Mouse (Mus musculus): ENCODE data around the gene Pank4. TPM values are rescaled to one million over a fixed set of nuclear protein-coding genes. Genes with fewer than 3 reads are reported as not detected.

Gene Pank4
- polyA plus RNA-seq, 1 experiment from 2014 or later = 42.1 TPM

- Histone ChIP-seq H3K4me1 (ENCODE audit: control insufficient read depth, insufficient read depth, low read length) (peaks cover 68% of the 10 kb centered on the region), H3K36me3 (ENCODE audit: control insufficient read depth, insufficient read depth, low read length) (no peaks in the 10 kb centered on the region), H3K4me3 (ENCODE audit: low read depth, low read length) (peak overlapping the region; percentile 80), H3K27me3 (ENCODE audit: control insufficient read depth, insufficient read depth, low read depth, low read length) (peaks cover 4% of the 10 kb centered on the region; the same call in 1 of the 2 replicates), H3K9ac (ENCODE audit: low read depth, low read length) (peak overlapping the region; percentile 90), H3K4me2 (ENCODE audit: low read length) (peak overlapping the region; percentile 90), H3K9me3 (replicated peaks; ENCODE audit: control insufficient read depth, low read length, poor library complexity, severe bottlenecking) (no peaks in the 10 kb centered on the region), H3K27ac (ENCODE audit: low read length) (peak overlapping the region; percentile 92)
- WGBS = 4% methylated on average over 13 of the region's 13 CpGs
- ATAC-seq = no peak
Measured at GRCm38 (mm10) chr4:154961911-154962310, 2.0 kb upstream of the Pank4 start.

GRCm38 (mm10) chr4:154962683-154963082 is 1.2 kb upstream of the Pank4 start:
- no peaks in the 10 kb centered on the region for H3K36me3 ChIP-seq (ENCODE audit: control insufficient read depth, insufficient read depth, low read length)
- H3K9me3 ChIP-seq (replicated peaks; ENCODE audit: control insufficient read depth, low read length, poor library complexity, severe bottlenecking) = no peaks in the 10 kb centered on the region
- peak overlapping the region; percentile 80 for H3K4me3 ChIP-seq (ENCODE audit: low read depth, low read length)
- H3K9ac ChIP-seq (ENCODE audit: low read depth, low read length) = peak overlapping the region; percentile 90
- 30% methylated on average over 7 of the region's 7 CpGs for whole genome bisulfite sequencing
- peaks cover 62% of the 10 kb centered on the region for H3K4me1 ChIP-seq (ENCODE audit: control insufficient read depth, insufficient read depth, low read length)
- peak overlapping the region; percentile 90 for H3K4me2 ChIP-seq (ENCODE audit: low read length)
- ATAC-seq = no peak
- peak overlapping the region; percentile 92 for H3K27ac ChIP-seq (ENCODE audit: low read length)
- H3K27me3 ChIP-seq (ENCODE audit: control insufficient read depth, insufficient read depth, low read depth, low read length) = peaks cover 4% of the 10 kb centered on the region; the same call in 1 of the 2 replicates

- peak overlapping the region; percentile 92 for H3K27ac ChIP-seq (ENCODE audit: low read length)
- peak overlapping the region; percentile 90 for H3K9ac ChIP-seq (ENCODE audit: low read depth, low read length)
- H3K27me3 ChIP-seq (ENCODE audit: control insufficient read depth, insufficient read depth, low read depth, low read length) = peaks cover 4% of the 10 kb centered on the region; the same call in 1 of the 2 replicates
- no peaks in the 10 kb centered on the region for H3K36me3 ChIP-seq (ENCODE audit: control insufficient read depth, insufficient read depth, low read length)
- H3K4me1 ChIP-seq (ENCODE audit: control insufficient read depth, insufficient read depth, low read length) = peaks cover 57% of the 10 kb centered on the region
- H3K9me3 ChIP-seq (replicated peaks; ENCODE audit: control insufficient read depth, low read length, poor library complexity, severe bottlenecking) = no peaks in the 10 kb centered on the region
- peak overlapping the region; percentile 80 for H3K4me3 ChIP-seq (ENCODE audit: low read depth, low read length)
- H3K4me2 ChIP-seq (ENCODE audit: low read length) = peak overlapping the region; percentile 90
- no peak for ATAC-seq
- WGBS = 9% methylated on average over 11 of the region's 11 CpGs
Measured at GRCm38 (mm10) chr4:154963190-154963836, 610 bp upstream of the Pank4 start.

GRCm38 (mm10) chr4:154964581-154965235 is 785 bp downstream of the Pank4 start:
- peak; percentile 1; the same call in 1 of the 2 replicates for ATAC-seq
- H3K4me1 ChIP-seq (ENCODE audit: control insufficient read depth, insufficient read depth, low read length) = peaks cover 52% of the 10 kb centered on the region
- WGBS = under 1% methylated on average over 36 of the region's 36 CpGs

GRCm38 (mm10) chr4:154965856-154966255 is 1.9 kb downstream of the Pank4 start:
- WGBS = 61% methylated on average over 3 of the region's 3 CpGs
- no peak overlapping the region for H3K4me3 ChIP-seq (ENCODE audit: low read depth, low read length)
- ATAC-seq = no peak

More at GRCm38 (mm10) chr4:154964581-154965235, 785 bp downstream of the Pank4 start:
- H3K27me3 ChIP-seq (ENCODE audit: control insufficient read depth, insufficient read depth, low read depth, low read length) = peaks cover 4% of the 10 kb centered on the region; the same call in 1 of the 2 replicates
- H3K9me3 ChIP-seq (replicated peaks; ENCODE audit: control insufficient read depth, low read length, poor library complexity, severe bottlenecking) = no peaks in the 10 kb centered on the region
- H3K9ac ChIP-seq (ENCODE audit: low read depth, low read length) = peak overlapping the region; percentile 90
- H3K36me3 ChIP-seq (ENCODE audit: control insufficient read depth, insufficient read depth, low read length) = peaks cover 5% of the 10 kb centered on the region
- peak overlapping the region; percentile 87 for H3K4me2 ChIP-seq (ENCODE audit: low read length)
- peak overlapping the region; percentile 80 for H3K4me3 ChIP-seq (ENCODE audit: low read depth, low read length)
- peak overlapping the region; percentile 92 for H3K27ac ChIP-seq (ENCODE audit: low read length)

GRCm38 (mm10) chr4:154967173-154967572 is 3.2 kb downstream of the Pank4 start:
- H3K27me3 ChIP-seq (ENCODE audit: control insufficient read depth, insufficient read depth, low read depth, low read length) = no peaks in the 10 kb centered on the region
- ATAC-seq = no peak
- 61% methylated on average over 5 of the region's 5 CpGs for WGBS

More at GRCm38 (mm10) chr4:154965856-154966255, 1.9 kb downstream of the Pank4 start:
- peaks cover 44% of the 10 kb centered on the region for H3K4me1 ChIP-seq (ENCODE audit: control insufficient read depth, insufficient read depth, low read length)
- H3K9ac ChIP-seq (ENCODE audit: low read depth, low read length) = peak overlapping the region; percentile 90
- H3K9me3 ChIP-seq (replicated peaks; ENCODE audit: control insufficient read depth, low read length, poor library complexity, severe bottlenecking) = no peaks in the 10 kb centered on the region
- peak overlapping the region; percentile 87 for H3K4me2 ChIP-seq (ENCODE audit: low read length)
- no peaks in the 10 kb centered on the region for H3K27me3 ChIP-seq (ENCODE audit: control insufficient read depth, insufficient read depth, low read depth, low read length)
- 0 out of 2 replicates have a peak overlapping the region, but pooled peaks have one; percentile 92 for H3K27ac ChIP-seq (ENCODE audit: low read length)
- H3K36me3 ChIP-seq (ENCODE audit: control insufficient read depth, insufficient read depth, low read length) = peaks cover 16% of the 10 kb centered on the region

GRCm38 (mm10) chr4:154972546-154972945 is 8.6 kb downstream of the Pank4 start:
- Histone ChIP-seq H3K4me1 (ENCODE audit: control insufficient read depth, insufficient read depth, low read length) (no peaks in the 10 kb centered on the region), H3K27ac (ENCODE audit: low read length) (no peak overlapping the region), H3K9ac (ENCODE audit: low read depth, low read length) (no peak overlapping the region), H3K9me3 (replicated peaks; ENCODE audit: control insufficient read depth, low read length, poor library complexity, severe bottlenecking) (no peaks in the 10 kb centered on the region), H3K4me2 (ENCODE audit: low read length) (no peak overlapping the region), H3K27me3 (ENCODE audit: control insufficient read depth, insufficient read depth, low read depth, low read length) (no peaks in the 10 kb centered on the region), H3K4me3 (ENCODE audit: low read depth, low read length) (no peak overlapping the region), H3K36me3 (ENCODE audit: control insufficient read depth, insufficient read depth, low read length) (peaks cover 71% of the 10 kb centered on the region)
- 94% methylated on average over 12 of the region's 12 CpGs for WGBS
- no peak for ATAC-seq

More at GRCm38 (mm10) chr4:154967173-154967572, 3.2 kb downstream of the Pank4 start:
- no peak overlapping the region for H3K4me2 ChIP-seq (ENCODE audit: low read length)
- H3K27ac ChIP-seq (ENCODE audit: low read length) = no peak overlapping the region
- no peaks in the 10 kb centered on the region for H3K9me3 ChIP-seq (replicated peaks; ENCODE audit: control insufficient read depth, low read length, poor library complexity, severe bottlenecking)
- H3K4me3 ChIP-seq (ENCODE audit: low read depth, low read length) = no peak overlapping the region
- H3K9ac ChIP-seq (ENCODE audit: low read depth, low read length) = no peak overlapping the region
- H3K36me3 ChIP-seq (ENCODE audit: control insufficient read depth, insufficient read depth, low read length) = peaks cover 29% of the 10 kb centered on the region
- peaks cover 35% of the 10 kb centered on the region for H3K4me1 ChIP-seq (ENCODE audit: control insufficient read depth, insufficient read depth, low read length)

GRCm38 (mm10) chr4:154974163-154974611 is 10.3 kb downstream of the Pank4 start:
- Histone ChIP-seq H3K4me1 (ENCODE audit: control insufficient read depth, insufficient read depth, low read length) (no peaks in the 10 kb centered on the region), H3K4me2 (ENCODE audit: low read length) (no peak overlapping the region), H3K27me3 (ENCODE audit: control insufficient read depth, insufficient read depth, low read depth, low read length) (no peaks in the 10 kb centered on the region), H3K9ac (ENCODE audit: low read depth, low read length) (no peak overlapping the region), H3K27ac (ENCODE audit: low read length) (no peak overlapping the region), H3K36me3 (ENCODE audit: control insufficient read depth, insufficient read depth, low read length) (peaks cover 77% of the 10 kb centered on the region), H3K9me3 (replicated peaks; ENCODE audit: control insufficient read depth, low read length, poor library complexity, severe bottlenecking) (no peaks in the 10 kb centered on the region), H3K4me3 (ENCODE audit: low read depth, low read length) (no peak overlapping the region)
- 90% methylated on average over 11 of the region's 11 CpGs for WGBS
- ATAC-seq = no peak

GRCm38 (mm10) chr4:154980110-154980509 is 16.2 kb downstream of the Pank4 start:
- H3K4me1 ChIP-seq (ENCODE audit: control insufficient read depth, insufficient read depth, low read length) = no peaks in the 10 kb centered on the region; the same call in 1 of the 2 replicates
- H3K27me3 ChIP-seq (ENCODE audit: control insufficient read depth, insufficient read depth, low read depth, low read length) = no peaks in the 10 kb centered on the region; the same call in 1 of the 2 replicates
- H3K4me2 ChIP-seq (ENCODE audit: low read length) = no peak overlapping the region
- peaks cover 33% of the 10 kb centered on the region for H3K36me3 ChIP-seq (ENCODE audit: control insufficient read depth, insufficient read depth, low read length)
- ATAC-seq = no peak
- H3K9me3 ChIP-seq (replicated peaks; ENCODE audit: control insufficient read depth, low read length, poor library complexity, severe bottlenecking) = no peaks in the 10 kb centered on the region
- no peak overlapping the region for H3K9ac ChIP-seq (ENCODE audit: low read depth, low read length)
- H3K27ac ChIP-seq (ENCODE audit: low read length) = no peak overlapping the region
- H3K4me3 ChIP-seq (ENCODE audit: low read depth, low read length) = no peak overlapping the region
- 96% methylated on average over 4 of the region's 4 CpGs for WGBS

All from midbrain, embryonic 16.5 days (tissue).